Mouse (Mus musculus) kidney, postnatal 14 days (tissue): ENCODE results near the gene Rhou.

ENCODE experiments used
- DNase-seq: peaks from one replicate; pipeline ENCODE4 v3.0.0; 2022; ENCODE audit warnings: mixed read lengths

The Rhou gene

DNA sequence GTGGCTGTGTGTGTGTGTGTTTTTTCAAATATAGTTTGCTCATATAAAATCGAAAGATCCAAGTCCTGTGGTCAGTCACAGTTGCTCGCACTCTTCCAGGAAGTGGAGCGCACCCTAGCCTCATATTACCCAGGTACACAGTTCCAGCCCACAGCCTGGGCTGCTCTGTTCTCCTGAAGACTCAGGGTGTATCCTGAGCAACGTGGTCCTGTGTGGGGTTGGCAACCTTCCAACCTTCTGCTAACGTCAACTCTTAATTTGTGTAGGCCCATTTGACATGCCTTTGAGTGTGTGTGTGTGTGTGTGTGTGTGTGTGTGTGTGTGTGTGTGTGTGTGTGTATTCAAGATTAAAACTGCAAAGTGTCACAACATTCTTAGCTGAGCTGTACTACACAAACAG lies 43.6 kb downstream of the Rhou start:
- DNase-seq = no peak

DNA sequence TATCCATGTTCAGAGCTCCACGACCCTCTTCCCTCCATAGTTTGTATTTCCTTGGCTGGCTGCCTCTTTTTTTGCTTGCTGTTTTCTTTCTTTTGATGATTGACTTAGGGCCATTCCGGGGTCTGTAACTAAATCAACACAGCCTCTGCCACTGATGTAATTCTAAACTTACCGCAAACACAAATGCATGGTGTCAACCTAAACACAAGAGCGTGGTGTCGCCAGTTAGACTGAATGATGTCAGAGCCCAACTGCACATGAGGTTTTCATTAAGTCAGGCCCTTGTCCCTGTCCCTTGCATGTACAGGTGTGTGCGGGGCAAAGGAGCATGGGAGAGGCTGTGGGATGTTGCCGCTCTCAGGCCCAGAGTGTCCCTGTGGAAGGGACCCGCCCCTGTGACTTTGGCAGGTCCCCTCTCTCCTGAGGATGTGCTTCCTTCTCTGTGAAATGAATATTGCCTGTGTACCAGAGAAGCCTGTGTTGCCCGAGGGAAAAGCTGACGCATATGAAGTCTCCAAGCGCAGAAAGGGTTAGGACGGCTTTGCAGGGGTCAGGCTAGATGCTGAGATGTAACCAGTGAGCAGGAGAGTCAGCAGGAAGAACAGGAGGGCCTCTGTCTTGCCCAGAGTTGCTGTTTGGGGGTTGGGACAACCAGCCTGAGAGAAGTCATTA lies 46.8 kb downstream of the Rhou start:
- no peak for DNase-seq

DNA sequence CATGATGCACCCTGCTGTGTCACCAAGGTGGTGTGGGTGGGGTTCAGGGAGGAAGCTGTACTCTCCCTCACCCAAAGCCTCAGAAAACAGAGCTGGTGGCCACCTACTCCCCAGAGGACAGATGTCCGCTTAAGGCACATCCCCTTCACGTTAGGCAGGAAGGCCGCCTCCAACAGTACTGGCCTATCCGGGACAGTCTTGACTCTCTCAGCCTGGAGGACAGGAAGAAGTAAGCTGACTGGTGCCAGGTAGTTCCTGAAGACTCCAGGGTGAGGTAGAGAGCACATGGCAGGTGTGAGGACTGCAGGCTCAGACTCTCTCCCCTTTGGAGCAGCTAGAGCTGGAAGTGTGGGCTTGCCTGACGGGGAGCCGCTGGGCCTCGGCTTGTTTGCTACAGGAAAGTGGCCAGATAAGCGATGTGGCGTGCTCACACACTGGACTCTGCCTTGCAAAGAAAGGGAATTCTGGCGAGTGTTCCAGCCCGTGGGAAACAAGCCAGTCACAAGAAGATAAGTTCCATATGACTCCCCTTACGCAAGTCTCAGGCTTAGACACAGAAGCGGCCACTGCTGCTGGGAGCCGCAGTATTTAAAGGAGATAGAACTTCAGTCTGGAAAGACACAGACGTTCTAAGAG lies 48.3 kb downstream of the Rhou start:
- peak; percentile 60 for DNase-seq

DNA sequence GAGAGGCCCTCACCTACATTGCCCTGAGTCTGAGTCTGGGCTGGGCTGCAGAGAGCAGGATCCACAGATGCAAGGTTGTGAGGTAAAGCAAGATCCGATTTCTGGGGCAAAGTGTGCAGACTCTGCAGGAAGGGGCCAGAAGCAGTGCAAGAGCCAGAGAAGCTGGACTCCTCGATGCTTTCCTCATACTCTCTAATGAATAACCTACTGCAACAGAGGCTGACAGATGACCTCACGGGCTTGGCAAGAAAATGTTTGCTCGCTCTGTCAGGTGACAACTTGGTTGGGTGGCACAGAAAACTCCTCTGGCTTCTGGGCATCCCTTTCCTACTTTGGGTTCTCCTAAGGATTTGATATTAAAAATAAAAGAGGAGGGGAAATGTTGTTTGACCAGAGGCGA lies 51.6 kb downstream of the Rhou start:
- peak; percentile 22 for DNase-seq

DNA sequence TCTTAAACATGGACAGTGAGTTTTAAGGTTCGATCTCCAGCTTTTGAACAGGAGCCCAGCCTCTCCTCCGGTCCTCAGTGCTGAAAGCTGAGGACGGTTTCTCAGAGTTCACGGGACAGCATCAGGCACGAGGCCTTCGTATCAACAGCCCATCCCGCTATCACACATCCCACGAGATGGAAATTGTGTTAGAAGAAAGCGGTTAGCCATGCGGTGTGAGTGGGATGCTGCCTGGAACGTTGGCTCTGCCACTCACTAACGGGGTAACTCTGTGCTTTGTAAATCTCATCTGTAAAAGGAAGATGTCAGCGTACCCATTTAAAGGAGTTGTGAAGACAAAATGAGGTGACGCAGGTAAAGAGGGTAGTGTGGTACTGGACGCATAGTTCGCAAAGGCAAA lies 53.4 kb downstream of the Rhou start:
- DNase-seq = no peak

DNA sequence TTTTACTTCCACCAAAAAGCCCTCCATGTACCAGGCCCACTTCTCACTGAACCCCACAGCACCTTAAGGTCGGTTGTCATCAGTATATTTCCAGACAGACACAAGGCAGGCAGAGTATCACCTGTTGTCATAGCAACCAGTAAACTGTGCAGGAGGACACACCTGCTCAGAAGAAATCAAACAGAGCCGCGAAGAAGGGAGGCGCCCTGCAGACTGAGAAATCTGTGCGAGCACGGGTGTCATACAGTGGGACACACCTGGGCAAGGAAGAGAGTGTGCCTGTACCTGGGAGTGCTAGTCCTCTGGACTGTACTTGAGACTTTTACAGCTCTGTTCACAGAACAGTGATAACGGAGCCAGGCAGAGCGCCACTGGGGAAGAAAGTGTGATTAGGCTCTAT lies 55.0 kb downstream of the Rhou start:
- DNase-seq = no peak

DNA sequence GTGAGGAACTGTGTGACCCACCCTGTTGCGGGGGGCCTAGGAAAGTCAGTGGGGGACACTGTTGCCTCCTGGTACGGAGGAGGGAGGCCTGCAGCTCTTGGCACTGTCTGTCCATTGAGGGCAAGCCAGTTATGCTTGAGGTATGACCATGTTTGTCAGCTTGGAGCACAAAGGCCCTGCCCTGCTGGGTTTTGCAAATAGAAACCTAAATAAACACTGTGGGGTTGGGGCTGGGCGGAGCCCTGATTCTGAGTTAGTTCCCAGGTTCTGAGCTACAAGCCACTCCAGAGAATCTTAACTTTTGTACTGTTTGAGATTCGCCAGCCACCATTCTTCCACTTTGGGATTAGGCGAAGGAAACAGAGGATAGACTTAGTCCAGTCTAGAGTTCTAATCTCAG lies 56.6 kb downstream of the Rhou start:
- no peak for DNase-seq
